Mouse (Mus musculus) embryo, embryonic 11 days (tissue): Measurements from ENCODE around the gene Sfxn4.
A peak's percentile ranks its signal among the peaks of the same experiment; 100 is the strongest.

Experiments used
- DNase-seq: peaks from one replicate; pipeline ENCODE4 v3.0.0-alpha.2; 2015

Sfxn4 gene

DNA sequence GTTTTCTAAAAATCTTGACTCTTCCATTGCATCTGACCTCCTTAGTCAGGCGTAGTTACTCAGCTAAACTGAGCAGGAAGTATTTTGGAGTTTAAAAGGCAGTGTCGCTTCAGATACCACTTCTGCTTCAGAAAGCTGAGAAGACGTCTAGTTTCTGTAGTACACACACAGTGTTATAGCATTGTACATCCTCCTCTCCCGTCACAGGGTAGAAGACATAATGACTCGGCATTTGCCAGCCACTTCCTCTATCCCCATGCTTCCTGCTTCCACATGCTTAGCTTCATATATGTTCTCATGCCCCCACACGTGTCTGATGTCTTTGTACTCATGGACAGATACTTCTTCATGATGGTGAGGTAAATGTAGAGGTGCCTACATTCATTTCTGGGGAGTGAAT is 42.6 kb downstream of the Sfxn4 start:
- DNase-seq = no peak

DNA sequence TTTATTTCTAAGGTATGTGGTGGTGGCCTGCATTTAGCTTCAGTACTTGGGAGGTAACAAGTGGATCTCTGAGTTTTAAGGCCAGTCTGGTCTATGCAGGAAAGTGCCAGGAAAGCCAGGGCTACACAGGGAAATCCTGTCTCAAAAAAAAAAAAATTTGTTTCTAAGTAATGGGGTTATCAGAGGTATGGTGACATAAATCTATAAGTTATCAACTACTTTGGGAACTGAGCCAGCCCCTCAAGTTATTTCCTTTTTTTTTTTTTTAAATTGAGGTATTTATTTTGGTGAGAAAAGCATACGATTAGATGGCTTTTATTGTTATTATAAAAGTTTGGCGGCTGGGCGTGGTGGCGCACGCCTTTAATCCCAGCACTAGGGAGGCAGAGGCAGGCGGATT is 48.1 kb downstream of the Sfxn4 start:
- no peak for DNase-seq

DNA sequence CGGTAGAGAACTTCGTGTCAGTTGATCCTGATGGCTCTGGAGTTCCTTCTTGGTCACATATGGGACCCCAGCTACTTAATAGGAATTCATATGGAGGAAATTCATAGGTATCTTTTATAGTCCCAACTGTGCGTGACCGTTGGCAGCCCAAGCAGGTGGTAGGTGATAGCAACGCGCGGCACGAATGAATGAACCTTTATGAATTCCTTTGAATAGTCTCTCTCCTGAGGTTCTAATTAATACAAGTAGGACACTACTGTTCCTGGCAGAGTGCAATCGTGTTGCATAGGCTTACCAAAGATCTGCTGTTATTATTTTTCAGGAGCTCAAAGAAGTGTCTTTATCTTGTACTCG is 49.3 kb downstream of the Sfxn4 start:
- no peak for DNase-seq

DNA sequence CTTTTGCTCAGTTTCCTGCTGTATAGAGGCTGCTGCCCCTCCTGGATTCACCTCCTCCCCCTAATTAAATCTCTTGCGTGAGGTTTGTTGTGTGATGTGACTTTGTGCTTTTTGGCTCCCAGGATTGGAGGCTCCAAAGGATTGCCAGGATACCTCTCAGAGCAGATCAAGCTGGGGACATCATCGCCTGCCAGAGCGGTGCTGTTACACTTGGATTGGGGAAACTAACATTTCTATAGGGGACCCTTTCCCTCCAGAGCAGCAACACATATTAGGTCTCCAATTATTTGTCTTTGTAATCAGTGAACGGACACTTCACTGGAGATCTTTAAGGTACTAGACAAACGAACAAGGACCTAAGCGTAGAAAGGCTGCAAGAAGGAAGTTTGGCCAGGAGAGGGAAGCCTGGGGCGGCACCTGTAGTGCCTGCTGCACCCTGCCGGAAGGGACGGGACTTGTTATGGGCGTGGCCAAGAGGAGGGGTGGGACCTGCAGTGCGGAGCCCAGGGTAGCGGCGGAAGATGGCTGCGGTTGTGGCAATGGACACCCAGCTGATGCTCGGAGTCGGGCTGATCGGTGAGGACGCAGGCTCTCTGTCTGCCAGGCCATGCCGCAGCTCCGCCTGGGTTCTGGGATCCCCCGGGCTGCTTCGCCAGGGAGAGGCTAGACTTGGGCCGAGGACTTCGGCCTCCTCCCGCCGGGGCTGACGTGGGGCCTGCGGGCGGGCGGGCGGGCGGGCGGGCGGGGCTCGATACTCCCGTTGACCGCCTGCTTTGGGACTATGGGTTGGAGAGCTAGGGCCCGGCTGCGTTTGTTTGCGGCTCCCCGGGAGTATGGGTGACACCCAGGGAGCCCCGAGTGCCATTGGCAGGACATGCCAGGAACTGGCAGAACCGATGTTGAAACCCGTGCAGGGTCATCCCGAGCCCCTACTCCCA is 49.9 kb downstream of the Sfxn4 start, which contains the start of gene Fam45a:
Fam45a (plus strand) TSS at position 488 of the 938 bp plus-strand sequence.
- DNase-seq = peak; percentile 94

DNA sequence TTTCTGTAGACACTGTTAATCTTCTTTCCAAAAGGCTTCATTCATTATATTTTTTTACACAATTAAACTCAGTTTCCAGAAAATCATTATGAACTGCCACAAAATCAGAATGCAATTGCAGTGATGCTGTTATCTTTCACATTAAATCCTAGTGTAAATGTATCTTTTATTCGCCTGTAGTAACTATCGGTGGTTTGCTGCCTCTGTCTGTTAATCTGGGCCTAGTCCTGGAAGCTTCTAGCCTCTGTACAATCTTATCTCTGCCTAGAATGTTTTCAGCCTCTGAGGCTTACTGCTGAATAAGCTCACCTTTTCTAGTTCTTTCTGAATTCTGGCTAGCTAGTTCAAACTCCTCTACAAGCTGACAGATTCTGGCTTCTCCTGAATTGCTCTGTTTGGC is 51.4 kb downstream of the Sfxn4 start:
- no peak for DNase-seq

DNA sequence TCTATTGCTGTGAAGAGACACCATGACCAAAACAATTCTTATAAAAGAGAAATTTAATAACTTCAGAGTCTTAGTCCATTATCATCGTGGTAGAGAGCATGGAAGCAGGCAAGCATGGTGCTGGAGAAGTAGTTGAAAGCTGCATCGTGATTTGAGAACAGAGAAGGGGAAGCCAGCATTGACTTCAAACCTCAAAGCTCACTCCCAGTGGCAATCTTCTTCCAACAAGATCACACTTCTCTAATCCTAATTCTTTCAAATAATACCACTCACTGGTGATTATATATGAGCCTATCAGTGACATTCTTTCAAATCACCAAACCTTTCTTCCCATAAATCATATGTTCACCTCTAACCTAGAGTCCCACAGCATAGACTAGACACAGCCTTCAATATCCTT is 56.4 kb downstream of the Sfxn4 start:
- DNase-seq = no peak

DNA sequence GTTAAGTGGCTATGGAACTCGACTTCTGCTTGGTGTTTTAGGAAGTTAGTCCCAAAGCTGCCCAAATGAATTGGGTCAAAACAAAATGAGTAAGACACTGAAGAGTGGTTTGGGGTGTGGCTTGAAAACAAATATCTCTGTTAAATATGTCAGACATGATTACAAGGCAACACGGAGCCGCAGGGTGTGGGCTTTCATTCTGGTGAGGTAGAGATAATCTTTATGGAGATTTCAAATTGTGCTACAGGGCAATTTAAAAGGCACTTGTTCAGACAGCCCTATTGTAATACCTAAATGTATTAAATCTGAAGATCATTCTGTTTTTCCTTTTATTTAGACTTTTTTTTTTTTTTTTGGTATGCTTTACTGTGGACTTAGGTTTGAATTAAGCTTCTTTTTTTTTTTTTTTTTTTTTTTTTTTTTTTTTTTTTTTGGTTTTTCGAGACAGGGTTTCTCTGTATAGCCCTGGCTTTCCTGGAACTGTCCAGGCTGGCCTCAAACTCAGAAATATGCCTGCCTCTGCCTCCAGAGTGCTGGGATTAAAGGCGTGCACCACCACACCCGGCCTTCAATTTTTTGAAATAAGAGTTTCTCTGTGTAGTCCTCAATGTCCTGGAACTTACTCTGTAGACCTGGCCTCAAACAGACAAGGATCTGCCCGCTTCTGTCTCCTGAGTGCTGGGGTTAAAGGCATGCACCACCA is 61.3 kb downstream of the Sfxn4 start:
- no peak for DNase-seq

DNA sequence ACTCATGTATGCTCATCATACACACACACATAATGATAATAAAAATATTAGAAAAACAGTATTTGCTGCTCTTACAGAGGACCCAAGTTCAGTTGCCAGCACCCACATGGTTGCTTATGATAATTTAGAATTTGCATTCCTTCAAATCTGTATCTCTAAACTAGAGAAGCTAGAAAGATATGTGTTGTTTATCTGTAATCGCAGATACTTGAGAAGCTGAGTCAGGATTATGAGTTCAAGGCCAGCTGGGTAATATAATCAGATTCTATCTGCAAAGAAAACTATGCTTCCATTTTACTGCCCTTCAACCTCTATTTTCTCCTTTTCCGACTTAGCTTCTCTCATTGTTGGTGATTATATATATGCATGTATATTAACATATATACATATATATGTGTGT is 63.9 kb downstream of the Sfxn4 start:
- DNase-seq = no peak

DNA sequence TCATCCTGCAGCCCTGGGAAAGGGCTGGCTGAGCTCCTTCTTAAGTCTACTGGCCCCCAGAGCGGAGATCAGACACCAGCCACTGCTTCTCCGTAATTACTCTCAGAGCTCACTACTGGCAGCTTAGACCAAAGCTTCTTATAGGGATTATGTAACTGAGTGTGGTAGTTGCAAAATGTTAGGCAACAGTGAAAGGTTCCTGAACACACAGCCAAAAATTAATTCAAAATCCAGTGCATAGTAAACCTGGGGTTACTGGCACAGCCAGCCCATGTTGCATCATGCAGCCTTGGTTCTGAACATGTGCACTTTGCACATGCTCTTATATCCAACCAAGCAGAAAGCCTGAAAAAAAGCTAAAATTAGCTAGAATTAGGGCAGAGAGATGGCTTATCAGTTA is 66.0 kb downstream of the Sfxn4 start:
- DNase-seq = no peak

DNA sequence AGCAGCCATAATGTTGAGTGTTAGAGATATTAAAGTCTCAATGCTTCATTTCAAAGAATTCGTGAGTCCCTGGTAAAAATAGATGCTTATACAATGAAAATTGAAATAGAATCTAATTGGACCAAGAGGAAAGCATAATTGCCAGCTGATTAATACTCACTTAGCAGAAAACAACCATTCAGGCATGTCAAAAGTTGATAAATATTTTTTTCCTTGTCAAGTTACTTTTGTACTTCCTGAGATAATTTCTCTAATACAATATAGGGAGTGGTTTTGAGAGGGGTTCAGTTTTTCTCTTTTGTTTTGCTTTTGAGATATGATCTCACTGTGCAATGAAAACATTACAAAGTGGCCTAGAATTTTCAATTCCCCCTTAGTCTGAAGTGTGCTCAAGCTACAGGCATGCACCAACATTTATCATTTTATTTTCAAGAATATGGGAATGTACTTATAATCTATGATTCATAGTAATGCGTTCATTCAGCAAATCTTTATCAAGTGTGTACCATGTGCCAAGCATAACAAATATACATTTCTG is 68.0 kb downstream of the Sfxn4 start:
- DNase-seq = no peak

DNA sequence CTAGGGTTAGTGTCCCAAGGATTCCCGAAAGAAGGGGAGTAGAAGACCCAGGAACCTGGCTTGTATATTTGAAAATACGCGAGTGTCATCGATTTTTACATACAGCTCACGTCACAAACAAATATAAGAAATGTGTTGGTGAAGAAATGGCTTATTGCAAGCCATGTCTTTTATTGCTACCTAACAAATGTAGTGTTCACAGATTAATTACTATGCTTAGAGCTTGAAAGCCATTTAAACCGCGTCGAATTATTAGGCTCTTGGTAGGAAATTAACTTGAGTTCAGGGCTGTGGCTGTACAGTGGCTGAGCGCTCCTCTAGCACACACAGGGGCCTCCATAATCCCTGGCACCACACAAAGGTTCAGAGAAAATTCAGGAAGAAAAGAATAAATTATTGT is 70.1 kb downstream of the Sfxn4 start:
- no peak for DNase-seq

DNA sequence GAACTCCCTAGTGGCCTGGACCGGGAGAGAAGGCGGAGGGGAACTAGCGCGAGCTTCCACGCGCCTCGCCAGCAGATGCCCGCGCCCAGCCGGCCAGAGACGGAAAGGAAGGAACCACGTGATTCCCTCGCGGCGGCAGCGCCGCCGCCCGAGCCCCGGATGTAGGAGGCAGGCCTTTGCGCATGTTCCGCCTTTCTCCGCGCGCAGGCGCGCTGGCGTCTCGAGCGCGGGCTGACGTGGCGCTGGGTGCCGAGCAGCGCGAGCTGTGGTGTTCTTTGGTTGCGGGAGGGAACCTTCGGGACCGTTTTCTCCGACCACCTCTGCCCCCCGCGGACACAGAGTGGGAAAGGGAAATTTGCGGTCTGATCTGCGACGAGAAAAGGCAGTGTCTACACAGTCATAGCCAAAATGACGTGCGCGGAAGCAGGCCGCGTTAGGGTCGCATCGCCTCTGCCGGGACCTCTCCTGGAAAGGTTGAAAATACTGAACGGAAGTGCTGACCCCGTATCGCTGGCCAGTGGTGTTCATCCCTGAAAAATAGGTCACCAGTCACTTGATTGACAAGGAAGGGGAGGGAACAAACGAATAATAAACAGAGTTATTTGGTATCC is 70.6 kb downstream of the Sfxn4 start, which contains the start of gene Eif3a:
Eif3a (minus strand) TSS at position 108 of the 611 bp plus-strand sequence.
- peak; percentile 96 for DNase-seq

DNA sequence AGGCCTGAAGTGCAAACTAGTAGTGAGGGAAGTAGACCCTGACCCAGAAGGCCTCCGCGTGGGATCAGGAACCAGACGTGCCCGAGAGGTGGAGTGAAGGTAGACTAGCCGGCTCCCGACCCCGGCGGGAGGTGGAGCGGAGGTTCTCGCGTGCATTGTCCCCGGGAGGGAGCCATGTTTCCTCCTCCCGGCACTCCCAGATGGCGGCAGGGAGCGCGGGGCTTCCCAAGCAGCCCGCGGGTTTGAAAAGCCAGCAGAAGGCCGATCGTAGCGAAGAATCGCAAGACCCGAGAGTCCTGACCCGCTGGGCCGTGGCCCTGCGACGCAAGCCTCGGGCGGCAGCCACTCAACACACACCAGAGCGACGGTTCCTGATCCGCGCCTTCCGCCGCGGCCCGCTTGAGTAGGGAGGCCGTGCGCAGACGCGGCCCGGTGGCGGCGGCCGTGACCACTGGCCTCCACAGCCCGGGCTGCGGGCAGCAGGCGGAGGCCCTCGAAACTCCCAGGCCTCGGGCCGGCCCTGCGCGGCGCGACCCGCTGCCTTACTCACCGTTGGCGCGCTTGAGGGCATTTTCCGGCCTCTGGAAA is 71.3 kb downstream of the Sfxn4 start:
- DNase-seq = peak; percentile 77

DNA sequence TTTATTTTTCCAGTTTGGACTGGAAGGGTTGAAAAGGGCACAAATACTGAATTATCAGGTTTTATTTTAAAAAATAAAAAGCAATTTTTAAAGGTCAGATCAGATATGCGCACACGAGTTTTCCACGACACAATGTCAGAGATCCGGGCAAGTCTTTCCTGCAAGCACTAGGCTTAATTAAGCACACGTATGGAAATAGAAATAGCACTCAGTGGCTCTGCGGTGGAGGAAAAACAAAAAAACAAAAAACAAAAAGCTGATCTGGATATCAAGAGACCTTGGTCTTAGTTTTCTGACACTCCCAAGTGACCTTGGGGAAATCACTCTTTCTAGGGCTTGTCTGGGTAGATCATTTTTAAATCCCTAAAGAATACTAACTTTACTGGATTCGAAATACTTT is 71.8 kb downstream of the Sfxn4 start:
- peak; percentile 6 for DNase-seq

DNA sequence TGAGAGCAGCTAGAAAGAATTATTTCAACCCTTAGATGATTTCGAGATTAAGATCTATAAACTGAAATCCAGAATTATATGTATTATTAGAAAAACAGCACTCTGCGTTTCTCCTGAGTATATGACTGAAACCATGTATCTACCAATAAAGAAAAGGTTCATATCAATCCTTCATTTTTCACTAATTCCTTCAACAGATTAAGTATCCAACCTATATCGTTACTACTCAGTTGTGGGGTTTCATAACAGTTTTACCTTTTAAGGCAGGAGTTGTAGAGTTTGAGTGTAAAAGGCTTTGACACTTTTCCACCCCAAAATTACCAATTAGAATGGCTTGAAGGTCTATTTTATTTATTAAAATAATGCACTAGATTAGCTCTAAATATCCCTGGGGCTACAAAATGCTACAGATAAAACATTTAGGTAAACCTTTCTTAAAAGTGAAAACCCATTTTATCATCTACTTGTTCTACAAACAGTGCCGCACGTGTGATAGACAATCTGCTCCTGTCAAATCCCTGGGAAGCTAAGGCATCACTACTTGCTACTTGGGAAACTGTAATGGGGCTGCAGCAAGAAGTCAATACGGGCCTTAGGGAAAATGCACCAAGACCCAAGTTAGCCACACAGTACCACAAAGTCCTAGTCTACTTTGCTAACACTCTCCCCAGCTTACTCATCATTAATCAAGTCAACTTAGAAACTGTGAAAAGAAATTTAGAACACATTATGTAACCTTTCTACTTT is 72.9 kb downstream of the Sfxn4 start:
- DNase-seq = peak; percentile 8

DNA sequence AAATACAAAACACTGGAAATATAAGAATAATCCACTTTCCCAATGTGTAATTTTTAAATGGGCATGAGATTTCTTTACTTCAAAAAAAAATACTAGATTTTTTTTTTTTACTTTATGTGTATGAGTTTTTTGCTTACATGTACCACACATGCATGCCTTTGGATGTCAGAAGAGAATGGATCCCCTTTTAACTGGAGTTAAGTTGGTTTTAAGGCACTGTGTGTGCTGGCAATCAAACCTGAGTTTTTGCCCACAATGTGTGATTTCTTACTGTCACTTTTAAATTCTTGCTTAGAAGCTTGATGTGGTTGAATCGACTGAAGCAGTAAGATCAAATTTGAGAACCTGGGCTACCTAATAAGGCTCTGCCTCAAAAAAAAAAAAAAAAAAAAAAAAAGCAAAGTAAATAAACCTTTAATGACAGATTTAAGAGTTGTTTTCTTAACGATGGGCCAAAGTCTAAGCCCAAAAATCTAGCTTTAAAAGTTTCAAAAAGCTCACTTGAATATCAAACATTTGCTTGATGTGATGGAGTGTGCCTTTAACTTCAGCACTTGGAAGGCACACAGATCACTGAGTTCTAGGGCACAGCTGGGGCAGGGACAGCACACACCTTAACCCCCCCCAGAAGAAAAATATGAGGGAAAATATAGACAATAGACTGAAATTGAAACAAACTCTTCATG is 73.7 kb downstream of the Sfxn4 start:
- no peak for DNase-seq
